Mouse (Mus musculus) small intestine, adult 2 months (tissue): Measurements from ENCODE around the gene Rbms3.

Experiments
- CTCF ChIP-seq: fragments of 200-500 bp; IDR thresholded peaks from 2 replicates; pipeline ENCODE4 v1.5.1; 2012; ENCODE audit warnings: low read depth, mild to moderate bottlenecking, control low read depth, inconsistent platforms, low read length, moderate library complexity, mixed read lengths; ENCODE audit not compliant: insufficient replicate concordance, insufficient read length; ENCODE audit errors: extremely low read depth
- POLR2A ChIP-seq: fragments of 200-500 bp; IDR thresholded peaks from 2 replicates; pipeline ENCODE4 v1.6.1; 2012; ENCODE audit warnings: low read depth, mild to moderate bottlenecking, control low read depth, inconsistent platforms, low read length, moderate library complexity

GRCm38 (mm10) chr9:116876786-116877185 is 752.9 kb downstream of the Rbms3 start:
- TF ChIP-seq CTCF (no peak), POLR2A (no peak)
